Mouse (Mus musculus): ENCODE measurements around the gene Syt9. TPM values are rescaled to one million over a fixed set of nuclear protein-coding genes. Genes with fewer than 3 reads are reported as not detected.

Syt9 gene
- polyA plus RNA-seq (2016; fragmentation: Nextera tagmentation; extraction: Ambion mirVana) = 3.1 and 3.2 TPM in 2 replicates

- peaks cover 7% of the 10 kb centered on the region; the same call in 1 of the 2 replicates for H3K4me1 ChIP-seq (replicated peaks)
- no peaks in the 10 kb centered on the region for H3K9me3 ChIP-seq
- H3K36me3 ChIP-seq = no peaks in the 10 kb centered on the region
- H3K4me2 ChIP-seq = peak within 1 kb of the TSS; percentile 98
- H3K9ac ChIP-seq (replicated peaks) = peak within 1 kb of the TSS; percentile 65
- peak within 1 kb of the TSS; percentile 67 for H3K4me3 ChIP-seq (replicated peaks)
- ATAC-seq (ENCODE audit: insufficient number of reproducible peaks, insufficient read depth, low FRiP score, low TSS enrichment, low read depth) = peak; percentile 89
- WGBS = under 1% methylated on average over 72 of the region's 102 CpGs
- no peak within 1 kb of the TSS for H3K27ac ChIP-seq
- H3K27me3 ChIP-seq = peaks cover 63% of the 10 kb centered on the region
These were observed at the start of gene Syt9 for GRCm38 (mm10) chr7:107370232-107371125. Gene Syt9, plus strand, starts transcription at chr7:107370728.

- no peaks in the 10 kb centered on the region for H3K27me3 ChIP-seq
- peaks cover 8% of the 10 kb centered on the region; the same call in 1 of the 2 replicates for H3K4me1 ChIP-seq (replicated peaks)
- no peak overlapping the region for H3K4me2 ChIP-seq
- ATAC-seq (ENCODE audit: insufficient number of reproducible peaks, insufficient read depth, low FRiP score, low TSS enrichment, low read depth) = no peak
- WGBS = 85% methylated on average over 5 of the region's 5 CpGs
- H3K27ac ChIP-seq = no peak overlapping the region
- no peaks in the 10 kb centered on the region for H3K36me3 ChIP-seq
- no peaks in the 10 kb centered on the region for H3K9me3 ChIP-seq
- no peak overlapping the region for H3K4me3 ChIP-seq (replicated peaks)
- no peak overlapping the region for H3K9ac ChIP-seq (replicated peaks)
These were observed 31.5 kb upstream of the Syt9 start for GRCm38 (mm10) chr7:107339013-107339412.

- WGBS = 62% methylated on average over 3 of the region's 3 CpGs
- no peaks in the 10 kb centered on the region for H3K9me3 ChIP-seq
- no peak overlapping the region for H3K9ac ChIP-seq (replicated peaks)
- no peak overlapping the region for H3K4me3 ChIP-seq (replicated peaks)
- H3K27ac ChIP-seq = no peak overlapping the region
- peaks cover 8% of the 10 kb centered on the region; the same call in 1 of the 2 replicates for H3K4me1 ChIP-seq (replicated peaks)
- no peak for ATAC-seq (ENCODE audit: insufficient number of reproducible peaks, insufficient read depth, low FRiP score, low TSS enrichment, low read depth)
- no peaks in the 10 kb centered on the region for H3K27me3 ChIP-seq
- H3K4me2 ChIP-seq = no peak overlapping the region
- no peaks in the 10 kb centered on the region for H3K36me3 ChIP-seq
These were observed 30.9 kb upstream of the Syt9 start for GRCm38 (mm10) chr7:107339560-107340057.

DNA sequence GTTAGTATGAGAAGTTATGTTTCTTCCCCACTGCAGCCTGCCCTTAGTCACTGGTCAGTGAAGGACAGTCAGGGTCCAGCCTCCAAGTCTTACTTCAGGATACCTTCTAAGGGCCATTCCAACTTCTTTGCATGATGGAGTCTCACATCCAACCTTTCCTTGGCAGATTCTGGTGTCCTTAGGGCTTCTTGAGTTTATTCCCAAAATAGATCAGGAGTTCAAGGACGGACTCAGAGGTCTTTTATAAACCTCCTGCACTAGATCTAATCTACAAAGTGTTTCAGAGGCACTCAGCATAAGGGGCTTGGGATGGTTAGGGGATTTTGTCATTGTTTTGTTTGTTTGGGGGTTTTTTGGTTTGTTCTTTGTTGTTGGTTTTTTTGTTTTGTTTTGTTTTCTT lies 30.3 kb upstream of the Syt9 start:
- no peak for ATAC-seq (ENCODE audit: insufficient number of reproducible peaks, insufficient read depth, low FRiP score, low TSS enrichment, low read depth)
- H3K27me3 ChIP-seq = no peaks in the 10 kb centered on the region
- H3K27ac ChIP-seq = no peak overlapping the region
- no peak overlapping the region for H3K4me2 ChIP-seq
- H3K36me3 ChIP-seq = no peaks in the 10 kb centered on the region
- H3K9me3 ChIP-seq = no peaks in the 10 kb centered on the region
- 76% methylated on average over 1 of the region's 1 CpGs for WGBS
- peaks cover 8% of the 10 kb centered on the region; the same call in 1 of the 2 replicates for H3K4me1 ChIP-seq (replicated peaks)
- H3K9ac ChIP-seq (replicated peaks) = no peak overlapping the region
- no peak overlapping the region for H3K4me3 ChIP-seq (replicated peaks)

- Histone ChIP-seq H3K4me3 (replicated peaks) (no peak overlapping the region), H3K9ac (replicated peaks) (no peak overlapping the region), H3K36me3 (no peaks in the 10 kb centered on the region), H3K27ac (no peak overlapping the region), H3K27me3 (no peaks in the 10 kb centered on the region), H3K4me1 (replicated peaks) (peaks cover 8% of the 10 kb centered on the region; the same call in 1 of the 2 replicates), H3K4me2 (no peak overlapping the region), H3K9me3 (no peaks in the 10 kb centered on the region)
- ATAC-seq (ENCODE audit: insufficient number of reproducible peaks, insufficient read depth, low FRiP score, low TSS enrichment, low read depth) = no peak
- 32% methylated on average over 8 of the region's 8 CpGs for WGBS
These were observed 28.9 kb upstream of the Syt9 start for GRCm38 (mm10) chr7:107341519-107342190.

DNA sequence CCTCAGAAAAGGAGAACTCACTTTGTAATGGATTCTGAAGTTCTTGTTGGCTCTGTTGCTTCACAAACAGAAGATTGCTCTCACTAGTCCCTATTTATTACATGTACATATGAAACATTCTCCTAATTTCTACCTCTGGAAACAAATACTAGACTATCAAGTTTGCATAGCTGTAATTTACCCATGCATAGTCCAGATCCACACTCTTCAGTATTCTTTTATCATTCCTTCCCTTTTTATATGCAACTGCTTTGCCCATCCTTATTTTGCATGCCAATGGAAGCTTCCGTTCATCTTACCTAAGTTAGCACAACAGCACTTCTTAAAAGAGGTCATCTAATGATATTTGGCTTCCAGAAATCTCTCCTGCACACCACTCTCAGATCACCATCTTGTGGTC lies 21.3 kb upstream of the Syt9 start:
- no peak overlapping the region for H3K9ac ChIP-seq (replicated peaks)

DNA sequence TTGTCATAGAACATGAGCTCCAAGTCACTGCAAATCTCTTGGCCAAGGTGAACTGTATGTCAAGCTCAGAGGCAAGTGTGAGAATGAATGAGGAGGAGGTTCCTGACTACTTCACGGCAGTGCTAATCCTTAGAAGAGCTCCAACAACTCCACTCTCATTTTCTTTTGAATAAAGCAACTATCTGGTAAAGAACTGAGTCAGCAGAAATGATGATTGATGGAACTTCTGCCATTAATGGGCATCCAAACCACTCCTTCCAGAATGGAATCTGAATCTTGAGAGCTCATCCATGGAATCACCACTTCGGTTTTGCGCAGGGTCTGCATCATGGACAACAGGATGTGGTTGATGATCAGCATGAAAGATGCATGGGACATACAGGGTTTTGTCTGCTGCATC lies 8.4 kb upstream of the Syt9 start:
- no peak overlapping the region for H3K4me2 ChIP-seq
- no peaks in the 10 kb centered on the region for H3K27me3 ChIP-seq
- no peak for ATAC-seq (ENCODE audit: insufficient number of reproducible peaks, insufficient read depth, low FRiP score, low TSS enrichment, low read depth)
- no peak overlapping the region for H3K27ac ChIP-seq
- H3K4me3 ChIP-seq (replicated peaks) = no peak overlapping the region
- no peaks in the 10 kb centered on the region for H3K4me1 ChIP-seq (replicated peaks)
- 91% methylated on average over 3 of the region's 3 CpGs for WGBS
- H3K9ac ChIP-seq (replicated peaks) = no peak overlapping the region
- H3K36me3 ChIP-seq = no peaks in the 10 kb centered on the region
- no peaks in the 10 kb centered on the region for H3K9me3 ChIP-seq

More for the DNA sequence above, 21.3 kb upstream of the Syt9 start:
- WGBS = 81% methylated on average over 1 of the region's 1 CpGs
- Histone ChIP-seq H3K27me3 (no peaks in the 10 kb centered on the region), H3K36me3 (no peaks in the 10 kb centered on the region), H3K4me3 (replicated peaks) (no peak overlapping the region), H3K27ac (no peak overlapping the region), H3K4me2 (no peak overlapping the region), H3K9me3 (no peaks in the 10 kb centered on the region), H3K4me1 (replicated peaks) (no peaks in the 10 kb centered on the region)
- no peak for ATAC-seq (ENCODE audit: insufficient number of reproducible peaks, insufficient read depth, low FRiP score, low TSS enrichment, low read depth)

- Histone ChIP-seq H3K4me1 (replicated peaks) (no peaks in the 10 kb centered on the region), H3K36me3 (no peaks in the 10 kb centered on the region), H3K27ac (no peak overlapping the region), H3K4me2 (no peak overlapping the region), H3K9ac (replicated peaks) (no peak overlapping the region), H3K9me3 (no peaks in the 10 kb centered on the region), H3K27me3 (no peaks in the 10 kb centered on the region), H3K4me3 (replicated peaks) (no peak overlapping the region)
- ATAC-seq (ENCODE audit: insufficient number of reproducible peaks, insufficient read depth, low FRiP score, low TSS enrichment, low read depth) = no peak
- WGBS = 86% methylated on average over 3 of the region's 3 CpGs
These were observed 7.9 kb upstream of the Syt9 start for GRCm38 (mm10) chr7:107362634-107363033.

DNA sequence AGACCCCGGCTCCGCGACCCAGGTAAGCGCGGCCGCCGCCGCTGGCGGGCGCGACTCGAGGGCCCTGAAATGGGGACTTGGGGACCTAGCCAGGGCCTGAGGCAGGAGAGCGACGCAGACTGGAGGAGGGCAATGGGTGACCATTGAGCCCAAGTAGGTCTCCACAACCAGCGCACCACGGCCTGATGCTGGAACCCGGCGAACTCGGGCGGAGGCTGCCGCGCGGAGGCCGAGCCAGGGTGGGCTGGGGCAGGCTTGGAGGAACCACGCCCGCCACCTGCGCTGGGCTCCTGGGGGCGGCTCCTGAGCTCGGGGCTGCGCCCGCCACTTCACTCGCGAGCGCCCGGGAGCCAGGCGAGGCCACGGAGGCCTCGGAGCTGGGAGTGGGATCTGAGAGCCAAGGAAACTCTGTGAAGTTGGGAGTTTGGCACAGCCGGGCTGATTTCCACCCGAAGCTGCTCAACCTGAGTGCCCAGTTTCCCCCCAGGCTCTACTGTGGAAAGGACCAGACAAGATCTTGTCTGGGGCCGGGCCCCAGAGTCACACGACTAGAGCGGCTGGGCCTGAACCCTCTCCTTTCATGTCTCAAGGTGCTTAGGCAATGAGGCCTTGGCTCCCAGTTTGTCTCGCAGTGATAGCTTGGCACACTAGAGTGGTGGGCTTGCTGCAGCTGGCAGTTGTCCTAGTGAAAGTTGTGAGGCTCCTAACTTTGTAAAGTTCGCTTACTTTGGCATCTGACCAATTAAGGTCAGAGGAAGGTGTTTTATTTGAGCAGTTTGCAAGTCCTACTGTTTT lies 795 bp downstream of the Syt9 start:
- H3K4me1 ChIP-seq (replicated peaks) = peaks cover 7% of the 10 kb centered on the region; the same call in 1 of the 2 replicates
- 2% methylated on average over 45 of the region's 45 CpGs for WGBS
- peak overlapping the region; percentile 67 for H3K4me3 ChIP-seq (replicated peaks)
- peak overlapping the region; percentile 65 for H3K9ac ChIP-seq (replicated peaks)
- H3K27ac ChIP-seq = no peak overlapping the region
- ATAC-seq (ENCODE audit: insufficient number of reproducible peaks, insufficient read depth, low FRiP score, low TSS enrichment, low read depth) = peak; percentile 60; the same call in 1 of the 2 replicates
- H3K4me2 ChIP-seq = peak overlapping the region; percentile 98
- peaks cover 63% of the 10 kb centered on the region for H3K27me3 ChIP-seq
- no peaks in the 10 kb centered on the region for H3K9me3 ChIP-seq
- no peaks in the 10 kb centered on the region for H3K36me3 ChIP-seq

DNA sequence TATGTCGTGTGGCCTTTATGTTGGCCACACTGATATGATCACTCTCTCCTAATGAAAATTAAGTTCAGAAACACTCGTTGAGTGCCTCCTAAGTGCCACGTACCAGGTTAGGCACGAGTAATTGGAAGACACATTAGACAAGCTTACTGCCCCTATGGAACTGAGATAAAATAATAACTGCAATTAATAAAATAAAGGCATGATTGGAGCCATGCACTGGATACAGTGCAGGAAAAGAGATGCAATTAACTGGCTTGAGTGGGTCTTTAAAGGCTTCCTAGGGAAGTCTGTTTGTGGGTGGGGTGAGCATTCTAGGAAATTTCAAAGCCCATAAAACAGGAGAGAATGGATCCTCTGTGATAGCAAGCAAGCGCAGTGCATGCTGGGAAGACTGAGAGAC lies 10.0 kb downstream of the Syt9 start:
- no peak overlapping the region for H3K27ac ChIP-seq

DNA sequence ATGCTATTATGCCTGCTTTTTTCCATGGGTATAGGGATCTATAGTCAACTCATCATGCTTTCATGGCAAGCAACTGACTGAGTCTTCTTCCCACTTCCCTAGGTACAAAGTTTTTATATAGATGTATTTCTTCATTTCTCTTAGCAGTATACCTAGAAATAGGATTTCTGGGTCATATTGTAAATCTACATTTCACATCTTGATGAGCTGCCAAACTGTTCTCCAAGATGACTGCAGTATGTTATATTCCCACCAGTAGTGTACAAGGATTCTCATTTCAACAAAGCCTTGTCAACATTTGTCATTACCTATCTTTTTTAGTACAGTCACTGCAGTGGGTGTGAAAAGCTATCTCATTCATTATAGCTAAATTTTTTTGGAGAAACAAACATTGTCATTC lies 19.1 kb downstream of the Syt9 start:
- Histone ChIP-seq H3K4me3 (replicated peaks) (no peak overlapping the region), H3K27ac (no peak overlapping the region), H3K9me3 (no peaks in the 10 kb centered on the region), H3K9ac (replicated peaks) (no peak overlapping the region), H3K36me3 (no peaks in the 10 kb centered on the region), H3K4me1 (replicated peaks) (no peaks in the 10 kb centered on the region), H3K4me2 (no peak overlapping the region), H3K27me3 (no peaks in the 10 kb centered on the region)
- ATAC-seq (ENCODE audit: insufficient number of reproducible peaks, insufficient read depth, low FRiP score, low TSS enrichment, low read depth) = no peak

More for the DNA sequence above, 10.0 kb downstream of the Syt9 start:
- H3K9me3 ChIP-seq = no peaks in the 10 kb centered on the region
- H3K4me3 ChIP-seq (replicated peaks) = no peak overlapping the region
- no peaks in the 10 kb centered on the region for H3K27me3 ChIP-seq
- 88% methylated on average over 5 of the region's 5 CpGs for WGBS
- ATAC-seq (ENCODE audit: insufficient number of reproducible peaks, insufficient read depth, low FRiP score, low TSS enrichment, low read depth) = no peak
- H3K4me1 ChIP-seq (replicated peaks) = no peaks in the 10 kb centered on the region
- no peak overlapping the region for H3K4me2 ChIP-seq
- no peaks in the 10 kb centered on the region for H3K36me3 ChIP-seq
- no peak overlapping the region for H3K9ac ChIP-seq (replicated peaks)
